Mouse (Mus musculus) heart, adult 2 months (tissue): ENCODE measurements at regions not wholly inside any gene's neighbourhood (a gene's known extent, or its start where the extent isn't known, plus 50 kb on each side); places are given as distances from the start of the nearest gene placed in this dataset.
"Not testable (repeated sequence)": the region's sequence is repeated elsewhere in the genome, so short reads cannot be mapped to it uniquely, and the experiment has no call there.

Source experiments
- CTCF ChIP-seq: fragments of 200-600 bp; IDR thresholded peaks from 2 replicates; pipeline ENCODE4 v1.8.1; 2022; ENCODE audit warnings: antibody characterized with exemption, mild to moderate bottlenecking, moderate library complexity
- EP300 ChIP-seq: fragments of 200-500 bp; IDR thresholded peaks from 2 replicates; pipeline ENCODE4 v1.6.1; 2011; ENCODE audit warnings: low read depth, low read length, control low read depth; ENCODE audit not compliant: insufficient read depth
- POLR2A ChIP-seq: fragments of 200-500 bp; IDR thresholded peaks from 2 replicates; pipeline ENCODE4 v1.6.1; 2011; ENCODE audit warnings: mild to moderate bottlenecking, low read depth, low read length, control low read depth; ENCODE audit not compliant: insufficient read depth

GRCm38 (mm10) chr14:46572972-46573371, 182.5 kb upstream of the Bmp4 start:
- TF ChIP-seq CTCF, POLR2A, EP300: not testable (repeated sequence)
